Mouse (Mus musculus) kidney, embryonic 14.5 days (tissue): ENCODE results near the gene Lrrc17. TPM values are rescaled to one million over a fixed set of nuclear protein-coding genes. Genes with fewer than 3 reads are reported as not detected.
A peak's percentile ranks its signal among the peaks of the same experiment; 100 is the strongest.

Experiments
- ATAC-seq: fragments of 200-750 bp; cut with Nextera tagmentation; 2 replicates; pipeline ENCODE4 v1.8.0; 2017; ENCODE audit warnings: moderate number of reproducible peaks, mild to moderate bottlenecking, moderate TSS enrichment, moderate library complexity; ENCODE audit not compliant: low FRiP score, low TSS enrichment
- H3K27ac ChIP-seq: fragments of 300-500 bp; sonication (generic); 2 replicates; pipeline ENCODE4 v1.5.1; 2014; ENCODE audit warnings: low read depth, mild to moderate bottlenecking, low read length, moderate library complexity, mixed read lengths
- H3K27me3 ChIP-seq: fragments of 300-500 bp; sonication (generic); 2 replicates; pipeline ENCODE4 v1.6.1; 2014; ENCODE audit warnings: mild to moderate bottlenecking, low read length; ENCODE audit not compliant: control insufficient read depth, insufficient read depth
- H3K36me3 ChIP-seq: fragments of 300-500 bp; sonication (generic); 2 replicates; pipeline ENCODE4 v1.6.1; 2014; ENCODE audit warnings: low read length, mixed read lengths; ENCODE audit not compliant: control insufficient read depth, insufficient read depth
- H3K4me1 ChIP-seq: fragments of 300-500 bp; sonication (generic); 2 replicates; pipeline ENCODE4 v1.6.1; 2014; ENCODE audit warnings: low read length, mixed read lengths; ENCODE audit not compliant: control insufficient read depth, insufficient read depth
- H3K4me2 ChIP-seq: fragments of 300-500 bp; sonication (generic); replicated peaks from 2 replicates; pipeline ENCODE4 v1.6.1; 2014; ENCODE audit warnings: low read depth, mild to moderate bottlenecking, low read length
- H3K4me3 ChIP-seq: fragments of 300-500 bp; sonication (generic); 2 replicates; pipeline ENCODE4 v1.5.1; 2014; ENCODE audit warnings: mild to moderate bottlenecking, low read length
- H3K9ac ChIP-seq: fragments of 300-500 bp; sonication (generic); 2 replicates; pipeline ENCODE4 v1.6.1; 2014; ENCODE audit warnings: low read depth, mild to moderate bottlenecking, low read length, moderate library complexity
- H3K9me3 ChIP-seq: fragments of 300-500 bp; sonication (generic); 2 replicates; pipeline ENCODE4 v1.6.1; 2016; ENCODE audit warnings: low read length; ENCODE audit not compliant: control insufficient read depth
- WGBS: fragments of 180-500 bp; shearing (Covaris S2); extraction: QIAGEN DNeasy Blood & Tissue Kit; methylation state at CpG from one replicate; pipeline ENCODE4 v1.1.7; 2014; 5-methylcytosine and 5-hydroxymethylcytosine counted together
- polyA plus RNA-seq: library from polyadenylated mRNA; unstranded; fragments of >200 nt; fragmentation: Nextera tagmentation; extraction: Ambion mirVana; gene quantifications from 2 replicates; pipeline ENCODE4 v1.2.1, GENCODE M21; 2014

Lrrc17 gene
- polyA plus RNA-seq, 1 experiment from 2014 or later: 36.0 TPM

- peak; percentile 98 for ATAC-seq
- 44% methylated on average over 4 of the region's 4 CpGs for WGBS
- H3K36me3 ChIP-seq: no peaks in the 10 kb centered on the region
- H3K4me1 ChIP-seq: no peaks in the 10 kb centered on the region
- no peak overlapping the region for H3K9ac ChIP-seq
- H3K9me3 ChIP-seq: no peaks in the 10 kb centered on the region
- H3K4me3 ChIP-seq: no peak overlapping the region
- no peak overlapping the region for H3K4me2 ChIP-seq
- H3K27me3 ChIP-seq: no peaks in the 10 kb centered on the region
- H3K27ac ChIP-seq: no peak overlapping the region
These were observed 10.3 kb downstream of the Lrrc17 start for GRCm38 (mm10) chr5:21553685-21554084.

DNA sequence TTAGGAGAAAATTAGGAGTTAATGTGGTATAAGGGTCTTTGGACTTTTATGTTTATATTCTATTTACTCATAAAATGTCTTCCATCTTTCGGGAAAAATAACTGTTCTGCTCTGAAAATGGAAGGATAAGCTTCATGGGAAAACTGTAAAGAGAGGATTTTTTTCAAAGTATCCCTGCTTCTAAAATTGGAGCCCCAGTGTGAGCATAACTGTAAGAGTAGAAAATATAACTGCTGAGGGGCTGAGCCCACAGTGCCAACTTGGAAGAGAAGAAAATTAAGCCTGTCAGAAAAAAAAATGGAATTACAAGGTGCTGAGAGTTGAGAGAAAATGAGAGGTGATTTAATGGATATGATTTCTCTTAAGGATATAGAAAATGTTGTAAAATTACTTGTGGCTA is 11.4 kb downstream of the Lrrc17 start:
- no peaks in the 10 kb centered on the region for H3K27me3 ChIP-seq
- no peak for ATAC-seq
- no peak overlapping the region for H3K27ac ChIP-seq
- H3K36me3 ChIP-seq: no peaks in the 10 kb centered on the region
- no peak overlapping the region for H3K4me2 ChIP-seq
- no peak overlapping the region for H3K9ac ChIP-seq
- H3K4me3 ChIP-seq: no peak overlapping the region
- no peaks in the 10 kb centered on the region for H3K9me3 ChIP-seq
- 91% methylated on average over 1 of the region's 1 CpGs for WGBS
- H3K4me1 ChIP-seq: no peaks in the 10 kb centered on the region

DNA sequence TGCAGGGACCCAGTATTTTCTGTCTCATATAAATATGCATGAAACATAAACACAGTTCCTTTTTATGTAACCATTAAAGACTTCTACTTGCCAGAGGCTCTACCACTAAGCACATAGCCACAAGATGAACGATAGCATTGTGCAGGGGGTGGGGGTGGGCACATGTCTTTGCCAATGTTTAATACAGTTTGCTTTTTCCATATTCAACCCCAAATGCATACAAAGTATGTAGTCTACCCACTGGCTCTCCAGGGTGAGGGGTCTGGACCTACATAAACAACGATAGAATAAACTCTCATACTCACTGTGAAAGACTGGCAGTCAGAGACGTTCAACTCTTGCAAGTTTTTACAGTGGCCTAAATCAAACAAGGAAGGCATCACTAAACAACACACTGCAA is 13.1 kb downstream of the Lrrc17 start:
- ATAC-seq: no peak
- Histone ChIP-seq H3K9ac (no peak overlapping the region), H3K27me3 (no peaks in the 10 kb centered on the region), H3K4me2 (no peak overlapping the region), H3K4me1 (no peaks in the 10 kb centered on the region), H3K9me3 (no peaks in the 10 kb centered on the region), H3K4me3 (no peak overlapping the region), H3K36me3 (no peaks in the 10 kb centered on the region), H3K27ac (no peak overlapping the region)
- WGBS: 80% methylated on average over 3 of the region's 3 CpGs

DNA sequence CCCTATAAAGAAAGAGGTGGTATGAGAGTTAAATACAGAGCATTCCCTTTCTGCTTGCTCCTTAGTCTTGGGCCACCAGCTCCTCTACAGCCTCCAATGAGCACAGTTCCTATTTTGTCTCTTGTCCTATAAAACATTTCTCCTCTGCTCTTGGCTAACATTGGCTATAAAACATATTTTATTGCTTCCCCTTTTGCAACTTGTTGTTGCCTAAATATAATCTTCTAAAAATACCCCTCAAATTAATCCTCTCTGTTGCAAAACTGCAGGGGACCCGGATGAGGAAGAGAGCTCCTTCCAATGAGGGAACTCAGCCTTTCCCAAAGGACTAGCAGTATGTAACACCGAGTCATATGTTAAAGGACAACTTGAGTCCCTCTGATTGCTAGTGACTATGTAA is 20.6 kb downstream of the Lrrc17 start:
- H3K4me2 ChIP-seq: no peak overlapping the region
- no peak for ATAC-seq
- no peak overlapping the region for H3K4me3 ChIP-seq
- no peaks in the 10 kb centered on the region for H3K4me1 ChIP-seq
- H3K27me3 ChIP-seq: no peaks in the 10 kb centered on the region
- no peak overlapping the region for H3K27ac ChIP-seq
- no peaks in the 10 kb centered on the region for H3K9me3 ChIP-seq
- H3K9ac ChIP-seq: no peak overlapping the region
- no peaks in the 10 kb centered on the region for H3K36me3 ChIP-seq
- WGBS: 62% methylated on average over 2 of the region's 2 CpGs

- Histone ChIP-seq H3K4me2 (no peak overlapping the region), H3K36me3 (no peaks in the 10 kb centered on the region), H3K4me3 (no peak overlapping the region), H3K27ac (no peak overlapping the region), H3K4me1 (no peaks in the 10 kb centered on the region), H3K27me3 (no peaks in the 10 kb centered on the region), H3K9me3 (no peaks in the 10 kb centered on the region), H3K9ac (no peak overlapping the region)
- WGBS: 88% methylated on average over 9 of the region's 9 CpGs
- ATAC-seq: no peak
These were observed 22.2 kb downstream of the Lrrc17 start for GRCm38 (mm10) chr5:21565392-21566065.

- no peaks in the 10 kb centered on the region for H3K9me3 ChIP-seq
- 70% methylated on average over 1 of the region's 1 CpGs for WGBS
- H3K4me2 ChIP-seq: no peak overlapping the region
- H3K27me3 ChIP-seq: no peaks in the 10 kb centered on the region
- no peak overlapping the region for H3K9ac ChIP-seq
- H3K36me3 ChIP-seq: no peaks in the 10 kb centered on the region
- H3K4me3 ChIP-seq: no peak overlapping the region
- no peak for ATAC-seq
- no peaks in the 10 kb centered on the region for H3K4me1 ChIP-seq
- H3K27ac ChIP-seq: no peak overlapping the region
These were observed 24.4 kb downstream of the Lrrc17 start for GRCm38 (mm10) chr5:21567784-21568183.

- no peak overlapping the region for H3K4me2 ChIP-seq
- WGBS: 51% methylated on average over 3 of the region's 3 CpGs
These were observed 29.5 kb downstream of the Lrrc17 start for GRCm38 (mm10) chr5:21572764-21573416.

GRCm38 (mm10) chr5:21574386-21575209 is 31.2 kb downstream of the Lrrc17 start:
- Histone ChIP-seq H3K36me3 (no peaks in the 10 kb centered on the region), H3K9ac (no peak overlapping the region), H3K27ac (no peak overlapping the region), H3K9me3 (no peaks in the 10 kb centered on the region), H3K4me1 (no peaks in the 10 kb centered on the region), H3K27me3 (no peaks in the 10 kb centered on the region), H3K4me2 (no peak overlapping the region), H3K4me3 (no peak overlapping the region)
- no peak for ATAC-seq
- 87% methylated on average over 21 of the region's 21 CpGs for WGBS

More at GRCm38 (mm10) chr5:21572764-21573416, 29.5 kb downstream of the Lrrc17 start:
- H3K27ac ChIP-seq: no peak overlapping the region
- ATAC-seq: no peak
- no peaks in the 10 kb centered on the region for H3K36me3 ChIP-seq
- H3K4me1 ChIP-seq: no peaks in the 10 kb centered on the region
- no peaks in the 10 kb centered on the region for H3K27me3 ChIP-seq
- no peak overlapping the region for H3K9ac ChIP-seq
- H3K4me3 ChIP-seq: no peak overlapping the region
- no peaks in the 10 kb centered on the region for H3K9me3 ChIP-seq

GRCm38 (mm10) chr5:21575210-21575550 is 31.8 kb downstream of the Lrrc17 start:
- H3K27me3 ChIP-seq: no peaks in the 10 kb centered on the region
- H3K27ac ChIP-seq: no peak overlapping the region
- no peak for ATAC-seq
- H3K4me3 ChIP-seq: no peak overlapping the region
- no peaks in the 10 kb centered on the region for H3K36me3 ChIP-seq
- no peaks in the 10 kb centered on the region for H3K9me3 ChIP-seq
- 82% methylated on average over 13 of the region's 13 CpGs for WGBS
- no peak overlapping the region for H3K9ac ChIP-seq
- H3K4me1 ChIP-seq: no peaks in the 10 kb centered on the region
- no peak overlapping the region for H3K4me2 ChIP-seq
